29 mouse cellular contexts compared by ENCODE assay signal in genomic region chr13:44513378-44514285, GRCm38 (mm10).
DNase-seq lines count a peak whose midpoint lies in the region; ATAC-seq lines count a peak whose summit lies in the region.
"Had no signal": no experiment of that assay in that cellular context is flagged by ENCODE, and none has a peak within 500 bp of the region (broad histone marks: within the 10 kb centered on the region; RNA-seq: fewer than 3 reads in every experiment).

No protein-coding gene starts in this region.

- no peak overlapping the region for H3K9ac ChIP-seq in midbrain, embryonic 14.5 days (replicated peaks; ENCODE audit: low read length)
- H3K9ac ChIP-seq in midbrain, embryonic 15.5 days: no peak overlapping the region
- H3K9ac ChIP-seq in embryonic facial prominence, embryonic 15.5 days: no peak overlapping the region
- H3K9ac ChIP-seq in kidney, embryonic 15.5 days: no peak overlapping the region
- H3K9ac ChIP-seq: forebrain, embryonic 12.5 days; heart, embryonic 15.5 days; hindbrain, embryonic 14.5 days; liver, embryonic 12.5 days; liver, postnatal 0 days; midbrain, embryonic 12.5 days had no signal

- DNase-seq in midbrain, embryonic 14.5 days: peak; percentile 32
- peak; percentile 44 to 68 for DNase-seq in kidney, postnatal 25 days
- no peak for DNase-seq in testis, postnatal 14 days (ENCODE audit: low spot score)
- DNase-seq in urinary bladder, postnatal 4 days (ENCODE audit: low spot score in 2 of 2): no peak
- DNase-seq in ovary, adult 18-20 months (ENCODE audit: low spot score): no peak
- DNase-seq: adrenal gland, postnatal 25 days; cerebellum, adult 18-20 months; cerebellum, postnatal 10 days; gastrocnemius, postnatal 14 days; heart, postnatal 4 days; layer of hippocampus, postnatal 36 days; left cerebral cortex, postnatal 4 days; liver, postnatal 0 days; lung, postnatal 4 days; right cerebral cortex, postnatal 25 days; spleen, adult 18-20 months; thymus, adult 18-20 months; thymus, postnatal 25 days had no signal

- H3K27ac ChIP-seq in midbrain, embryonic 14.5 days (replicated peaks; ENCODE audit: low read depth, low read length): no peak overlapping the region
- no peak overlapping the region for H3K27ac ChIP-seq in midbrain, embryonic 15.5 days
- peak overlapping the region; percentile 29 for H3K27ac ChIP-seq in embryonic facial prominence, embryonic 15.5 days (replicated peaks)
- H3K27ac ChIP-seq in kidney, embryonic 15.5 days: no peak overlapping the region
- H3K27ac ChIP-seq: forebrain, embryonic 12.5 days; heart, embryonic 10.5 days; heart, embryonic 15.5 days; hindbrain, embryonic 14.5 days; liver, embryonic 12.5 days; midbrain, embryonic 12.5 days had no signal

- WGBS in midbrain, embryonic 14.5 days: 40% methylated on average over 13 of the region's 13 CpGs
- WGBS in midbrain, embryonic 15.5 days: 40% methylated on average over 13 of the region's 13 CpGs
- 17% methylated on average over 13 of the region's 13 CpGs for WGBS in embryonic facial prominence, embryonic 15.5 days
- 60% methylated on average over 13 of the region's 13 CpGs for WGBS in kidney, embryonic 15.5 days

- H3K4me2 ChIP-seq in midbrain, embryonic 14.5 days (ENCODE audit: low read length): no peak overlapping the region
- no peak overlapping the region for H3K4me2 ChIP-seq in midbrain, embryonic 15.5 days
- peak overlapping the region; percentile 17 for H3K4me2 ChIP-seq in embryonic facial prominence, embryonic 15.5 days (replicated peaks)
- no peak overlapping the region for H3K4me2 ChIP-seq in kidney, embryonic 15.5 days
- H3K4me2 ChIP-seq: forebrain, embryonic 12.5 days; heart, embryonic 15.5 days; hindbrain, embryonic 14.5 days; liver, embryonic 12.5 days; midbrain, embryonic 12.5 days had no signal

- H3K9me3 ChIP-seq in midbrain, embryonic 14.5 days (ENCODE audit: control insufficient read depth, low read length): no peaks in the 10 kb centered on the region
- no peaks in the 10 kb centered on the region for H3K9me3 ChIP-seq in midbrain, embryonic 15.5 days
- no peaks in the 10 kb centered on the region for H3K9me3 ChIP-seq in embryonic facial prominence, embryonic 15.5 days (replicated peaks)
- H3K9me3 ChIP-seq in kidney, embryonic 15.5 days (replicated peaks): no peaks in the 10 kb centered on the region
- H3K9me3 ChIP-seq: forebrain, embryonic 12.5 days; heart, embryonic 10.5 days; heart, embryonic 15.5 days; liver, embryonic 12.5 days; midbrain, embryonic 12.5 days had no signal

- H3K36me3 ChIP-seq in midbrain, embryonic 14.5 days (ENCODE audit: control insufficient read depth, insufficient read depth, low read length): no peaks in the 10 kb centered on the region
- no peaks in the 10 kb centered on the region for H3K36me3 ChIP-seq in midbrain, embryonic 15.5 days (replicated peaks)
- no peaks in the 10 kb centered on the region for H3K36me3 ChIP-seq in embryonic facial prominence, embryonic 15.5 days
- no peaks in the 10 kb centered on the region for H3K36me3 ChIP-seq in kidney, embryonic 15.5 days
- H3K36me3 ChIP-seq: forebrain, embryonic 12.5 days; heart, embryonic 10.5 days; heart, embryonic 15.5 days; liver, embryonic 12.5 days; midbrain, embryonic 12.5 days had no signal

- H3K4me1 ChIP-seq in midbrain, embryonic 14.5 days (ENCODE audit: control insufficient read depth, insufficient read depth, low read length): 0 out of 2 replicates have a peak, but pooled peaks cover 4% of the 10 kb centered on the region
- 0 out of 2 replicates have a peak, but pooled peaks cover 8% of the 10 kb centered on the region for H3K4me1 ChIP-seq in midbrain, embryonic 15.5 days
- peaks cover 30% of the 10 kb centered on the region for H3K4me1 ChIP-seq in embryonic facial prominence, embryonic 15.5 days
- H3K4me1 ChIP-seq in kidney, embryonic 15.5 days: peaks cover 29% of the 10 kb centered on the region
- H3K4me1 ChIP-seq: heart, embryonic 15.5 days had no signal

- no peak overlapping the region for H3K4me3 ChIP-seq in midbrain, embryonic 14.5 days (replicated peaks; ENCODE audit: low read depth, low read length)
- no peak overlapping the region for H3K4me3 ChIP-seq in midbrain, embryonic 15.5 days
- no peak overlapping the region for H3K4me3 ChIP-seq in embryonic facial prominence, embryonic 15.5 days (replicated peaks)
- H3K4me3 ChIP-seq in kidney, embryonic 15.5 days (replicated peaks): no peak overlapping the region
- H3K4me3 ChIP-seq: forebrain, embryonic 12.5 days; heart, embryonic 10.5 days; heart, embryonic 15.5 days; liver, embryonic 12.5 days; megakaryocyte, embryonic 14.5 days; midbrain, embryonic 12.5 days had no signal

- ATAC-seq in midbrain, embryonic 14.5 days (ENCODE audit: low FRiP score, low TSS enrichment): no peak
- no peak for ATAC-seq in midbrain, embryonic 15.5 days (replicated peaks)
- peak; percentile 24; the same call in 1 of the 2 replicates for ATAC-seq in embryonic facial prominence, embryonic 15.5 days (ENCODE audit: insufficient number of reproducible peaks, low FRiP score, low TSS enrichment, low read depth)
- peak; percentile 62; the same call in 1 of the 2 replicates for ATAC-seq in kidney, embryonic 15.5 days (replicated peaks; ENCODE audit: low FRiP score)
- ATAC-seq: CD4-positive, CD25-positive, alpha-beta regulatory T cell, adult 4 months; liver, embryonic 12.5 days; liver, postnatal 0 days had no signal

- no peaks in the 10 kb centered on the region for H3K27me3 ChIP-seq in midbrain, embryonic 14.5 days (ENCODE audit: control insufficient read depth, insufficient read depth, low read length)
- H3K27me3 ChIP-seq in midbrain, embryonic 15.5 days (replicated peaks): no peaks in the 10 kb centered on the region
- no peaks in the 10 kb centered on the region for H3K27me3 ChIP-seq in embryonic facial prominence, embryonic 15.5 days
- no peaks in the 10 kb centered on the region for H3K27me3 ChIP-seq in kidney, embryonic 15.5 days
- H3K27me3 ChIP-seq: heart, embryonic 15.5 days; liver, embryonic 12.5 days; megakaryocyte, embryonic 14.5 days had no signal

Comparison
In these comparisons a context has a peak if more than half of its experiments do, and no peak if none do; other contexts are left out.
1. ATAC-seq: peak in embryonic facial prominence, embryonic 15.5 days (single experiment) and kidney, embryonic 15.5 days (single experiment); none in midbrain, embryonic 14.5 days (single experiment) and midbrain, embryonic 15.5 days (single experiment).
2. DNase-seq: peak in midbrain, embryonic 14.5 days (single experiment) and kidney, postnatal 25 days (2 of 2); none in testis, postnatal 14 days (single experiment), urinary bladder, postnatal 4 days (0 of 2) and ovary, adult 18-20 months (single experiment).